Mouse (Mus musculus) embryonic fibroblast, embryonic 13.5 days (primary cell): Measurements from ENCODE around the gene Chpf.

Source experiments
- CTCF ChIP-seq: IDR thresholded peaks from 2 replicates; pipeline ENCODE4 v1.5.1; 2011; ENCODE audit warnings: mild to moderate bottlenecking, control low read depth, low read length, moderate library complexity, borderline replicate concordance; ENCODE audit not compliant: insufficient read depth
- POLR2A ChIP-seq: IDR thresholded peaks from 2 replicates; pipeline ENCODE4 v1.6.1; 2011; ENCODE audit warnings: low read depth, mild to moderate bottlenecking, control low read depth, low read length, moderate library complexity

DNA sequence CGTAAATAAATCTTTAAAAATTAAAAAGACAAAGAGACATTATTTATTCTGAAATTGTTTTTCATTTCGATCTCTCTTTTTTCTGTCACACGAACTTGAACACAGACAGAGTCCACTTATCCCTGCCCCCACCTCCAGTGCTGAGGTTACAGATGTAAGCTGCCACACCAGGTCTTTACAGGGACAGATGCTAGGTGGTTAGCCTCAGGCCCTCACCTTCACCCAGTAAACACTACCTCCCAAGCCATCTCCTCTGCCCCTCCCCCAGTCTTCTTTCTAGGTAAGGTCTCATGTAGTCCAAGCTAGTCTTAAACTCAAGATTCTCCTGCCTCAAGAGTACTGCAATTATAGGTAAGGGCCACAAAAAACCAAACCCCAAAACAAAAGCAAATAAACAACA lies 33.4 kb upstream of the Chpf start:
- TF ChIP-seq CTCF (no peak), POLR2A (no peak)
